Mouse (Mus musculus) MEL (cell line): ENCODE measurements around the gene Tigit. TPM values are rescaled to one million over a fixed set of nuclear protein-coding genes. Genes with fewer than 3 reads are reported as not detected.

Experiments used
- DNase-seq: peaks from one replicate; pipeline ENCODE4 v3.0.0; 2011; ENCODE audit warnings: low read depth, low spot score
- H3K27ac ChIP-seq: 2 replicates; pipeline ENCODE4 v1.5.1; 2012; ENCODE audit warnings: low read depth, mild to moderate bottlenecking, control low read depth, low read length, moderate library complexity; ENCODE audit not compliant: control insufficient read depth
- H3K27me3 ChIP-seq, 2 experiments: fragments of 150-350 bp in 1 of 2; sonication (generic) in 1 of 2; 2 replicates each; pipeline ENCODE4 v1.6.1; 2012; ENCODE audit warnings: low read length in 2 of 2, mild to moderate bottlenecking in 2 of 2, improper control_type of control experiment in 1 of 2, moderate library complexity in 1 of 2; ENCODE audit not compliant: insufficient read depth in 2 of 2, control insufficient read depth in 1 of 2
- H3K36me3 ChIP-seq, 2 experiments: 2 replicates each; pipeline ENCODE4 v1.6.1; 2012 to 2014; ENCODE audit warnings: low read length in 2 of 2, improper control_type of control experiment in 1 of 2, inconsistent platforms in 1 of 2, mild to moderate bottlenecking in 1 of 2; ENCODE audit not compliant: insufficient read depth in 2 of 2, control insufficient read depth in 1 of 2
- H3K4me1 ChIP-seq, 2 experiments: fragments of 150-350 bp in 1 of 2; sonication (generic) in 1 of 2; 2 replicates each; pipeline ENCODE4 v1.6.1; 2012; ENCODE audit warnings: low read length in 2 of 2, improper control_type of control experiment in 1 of 2, mild to moderate bottlenecking in 1 of 2; ENCODE audit not compliant: insufficient read depth in 2 of 2, control insufficient read depth in 1 of 2
- H3K4me3 ChIP-seq, 2 experiments: fragments of 150-350 bp in 1 of 2; sonication (generic) in 1 of 2; 2 replicates each; pipeline ENCODE4 v1.5.1; 2012; ENCODE audit warnings: low read depth in 2 of 2, low read length in 2 of 2, mild to moderate bottlenecking in 2 of 2, moderate library complexity in 2 of 2, control low read depth in 1 of 2, improper control_type of control experiment in 1 of 2; ENCODE audit not compliant: control insufficient read depth in 1 of 2, insufficient read depth in 1 of 2
- H3K79me2 ChIP-seq: 2 replicates; pipeline ENCODE4 v1.6.1; 2012; ENCODE audit warnings: mild to moderate bottlenecking, low read length, moderate library complexity; ENCODE audit not compliant: control insufficient read depth, poor library complexity, insufficient read depth
- H3K9ac ChIP-seq: 2 replicates; pipeline ENCODE4 v1.6.1; 2012; ENCODE audit warnings: low read depth, mild to moderate bottlenecking, control low read depth, low read length, moderate library complexity; ENCODE audit not compliant: control insufficient read depth, poor library complexity, severe bottlenecking
- H3K9me3 ChIP-seq: fragments of 150-350 bp; sonication (generic); replicated peaks from 2 replicates; pipeline ENCODE4 v1.6.1; 2012; ENCODE audit warnings: mild to moderate bottlenecking, low read length, improper control_type of control experiment, moderate library complexity; ENCODE audit not compliant: insufficient read depth
- BHLHE40 ChIP-seq: IDR thresholded peaks from 2 replicates; pipeline ENCODE4 v1.6.1; 2012; ENCODE audit warnings: low read depth, mild to moderate bottlenecking, inconsistent platforms, low read length, improper control_type of control experiment, borderline replicate concordance
- CHD2 ChIP-seq: IDR thresholded peaks from 2 replicates; pipeline ENCODE4 v1.6.1; 2011; ENCODE audit warnings: low read length, improper control_type of control experiment
- CTCF ChIP-seq, 3 experiments: IDR thresholded peaks in 2 of 3; conservative IDR thresholded peaks in 1 of 3; 2 replicates each; pipeline ENCODE4 v1.5.1; 2011 to 2012; ENCODE audit warnings: low read length in 3 of 3, low read depth in 2 of 3, mild to moderate bottlenecking in 2 of 3, improper control_type of control experiment in 1 of 3, inconsistent platforms in 1 of 3, mixed read lengths in 1 of 3, moderate library complexity in 1 of 3; ENCODE audit not compliant: control insufficient read depth in 1 of 3, insufficient read depth in 1 of 3, poor library complexity in 1 of 3, severe bottlenecking in 1 of 3
- ELF1 ChIP-seq: IDR thresholded peaks from 2 replicates; pipeline ENCODE4 v1.6.1; 2014; ENCODE audit warnings: low read depth, mild to moderate bottlenecking, inconsistent platforms, low read length, improper control_type of control experiment, moderate library complexity
- EP300 ChIP-seq, 2 experiments: IDR thresholded peaks; 2 replicates each; pipeline ENCODE4 v1.6.1; 2011; ENCODE audit warnings: improper control_type of control experiment in 2 of 2, low read length in 2 of 2, low read depth in 1 of 2, mild to moderate bottlenecking in 1 of 2
- GABPA ChIP-seq: IDR thresholded peaks from 2 replicates; pipeline ENCODE4 v1.6.1; 2012; ENCODE audit warnings: low read depth, mild to moderate bottlenecking, inconsistent platforms, low read length, improper control_type of control experiment, moderate library complexity
- GATA1 ChIP-seq: IDR thresholded peaks from 2 replicates; pipeline ENCODE4 v1.6.1; 2011; ENCODE audit warnings: low read depth, low read length, improper control_type of control experiment
- HCFC1 ChIP-seq: IDR thresholded peaks from 2 replicates; pipeline ENCODE4 v1.6.1; 2012; ENCODE audit warnings: low read depth, mild to moderate bottlenecking, inconsistent platforms, low read length, improper control_type of control experiment, moderate library complexity
- KAT2A ChIP-seq: conservative IDR thresholded peaks from 2 replicates; pipeline ENCODE4 v1.6.1; 2012; ENCODE audit warnings: low read depth, low read length, improper control_type of control experiment, inconsistent platforms
- MAFK ChIP-seq: IDR thresholded peaks from 2 replicates; pipeline ENCODE4 v1.6.1; 2011; ENCODE audit warnings: low read depth, mild to moderate bottlenecking, low read length, improper control_type of control experiment, borderline replicate concordance
- MAZ ChIP-seq: IDR thresholded peaks from 2 replicates; pipeline ENCODE4 v1.6.1; 2012; ENCODE audit warnings: low read depth, mild to moderate bottlenecking, inconsistent platforms, low read length, improper control_type of control experiment
- MYC ChIP-seq: IDR thresholded peaks from 2 replicates; pipeline ENCODE4 v1.6.1; 2011; ENCODE audit warnings: low read depth, mild to moderate bottlenecking, low read length, improper control_type of control experiment, moderate library complexity
- NELFE ChIP-seq: IDR thresholded peaks from 2 replicates; pipeline ENCODE4 v1.6.1; 2011; ENCODE audit warnings: low read depth, low read length, improper control_type of control experiment
- NRF1 ChIP-seq: IDR thresholded peaks from 2 replicates; pipeline ENCODE4 v1.6.1; 2014; ENCODE audit warnings: low read depth, mild to moderate bottlenecking, inconsistent platforms, low read length, improper control_type of control experiment, moderate library complexity; ENCODE audit not compliant: poor library complexity, insufficient read depth, severe bottlenecking
- RAD21 ChIP-seq: IDR thresholded peaks from 2 replicates; pipeline ENCODE4 v1.6.1; 2011; ENCODE audit warnings: mild to moderate bottlenecking, low read depth, low read length, improper control_type of control experiment
- RCOR1 ChIP-seq: IDR thresholded peaks from 2 replicates; pipeline ENCODE4 v1.6.1; 2012; ENCODE audit warnings: low read depth, mild to moderate bottlenecking, inconsistent platforms, low read length, improper control_type of control experiment
- SIN3A ChIP-seq: IDR thresholded peaks from 2 replicates; pipeline ENCODE4 v1.6.1; 2012; ENCODE audit warnings: low read length, improper control_type of control experiment, inconsistent platforms
- USF1 ChIP-seq: IDR thresholded peaks from 2 replicates; pipeline ENCODE4 v1.6.1; 2014; ENCODE audit warnings: low read depth, mild to moderate bottlenecking, inconsistent platforms, low read length, improper control_type of control experiment, moderate library complexity
- USF2 ChIP-seq, 2 experiments: IDR thresholded peaks; 2 replicates each; pipeline ENCODE4 v1.6.1; 2011 to 2012; ENCODE audit warnings: improper control_type of control experiment in 2 of 2, low read length in 2 of 2, borderline replicate concordance in 1 of 2, inconsistent platforms in 1 of 2, low read depth in 1 of 2, mild to moderate bottlenecking in 1 of 2; ENCODE audit not compliant: insufficient read depth in 1 of 2
- ZC3H11A ChIP-seq: IDR thresholded peaks from 2 replicates; pipeline ENCODE4 v1.6.1; 2012; ENCODE audit warnings: low read depth, mild to moderate bottlenecking, inconsistent platforms, low read length, improper control_type of control experiment
- ZNF384 ChIP-seq: IDR thresholded peaks from 2 replicates; pipeline ENCODE4 v1.6.1; 2012; ENCODE audit warnings: low read depth, mild to moderate bottlenecking, inconsistent platforms, low read length, improper control_type of control experiment
- polyA plus RNA-seq, 2 experiments: library from polyadenylated mRNA; stranded (reverse) in 1 of 2; unstranded in 1 of 2; fragments of >175 nt in 1 of 2; fragments of >200 nt in 1 of 2; gene quantifications; 2 replicates each; pipeline versions ENCODE4 v1.2.1 to v1.2.4; 2012; ENCODE audit warnings: low replicate concordance in 2 of 2, low read depth in 1 of 2; ENCODE audit not compliant: insufficient read length in 2 of 2, insufficient read depth in 1 of 2, missing spikeins in 1 of 2
- total RNA-seq: library from RNA; depleted of rRNA; stranded (reverse); fragments of 300-350 nt; gene quantifications from 2 replicates; pipeline ENCODE4 v1.2.3, GENCODE M21; 2012

Tigit gene
- total and polyA plus RNA-seq, 3 experiments, result 0.39 to 7.5 TPM; not detected in 1

DNA sequence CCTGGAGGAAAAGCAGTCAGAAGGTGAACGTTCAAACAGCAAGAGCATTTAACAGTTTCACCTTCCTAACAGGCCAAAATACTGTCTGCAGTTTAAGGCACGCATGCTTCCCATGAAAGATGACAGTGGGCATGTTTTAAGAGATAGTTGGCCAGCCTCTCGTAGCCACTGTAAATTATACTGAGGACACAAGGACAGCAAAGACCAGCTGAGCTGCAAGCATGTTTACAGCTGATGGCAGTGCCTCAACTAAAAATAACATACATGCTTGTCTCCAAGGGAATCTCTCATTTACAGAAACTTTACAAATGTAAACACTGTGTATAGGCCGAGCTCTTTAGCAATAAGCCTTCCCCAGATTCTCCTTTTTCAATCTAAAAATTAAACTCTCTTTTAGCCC is 47.6 kb downstream of the Tigit start:
- no peak for DNase-seq
- no peaks in the 10 kb centered on the region for H3K9me3 ChIP-seq
- H3K79me2 ChIP-seq, result no peaks in the 10 kb centered on the region
- TF ChIP-seq BHLHE40, result no peak
- no peak for TF ChIP-seq HCFC1
- TF ChIP-seq SIN3A, result no peak
- TF ChIP-seq NRF1, result no peak
- no peak for TF ChIP-seq USF1
- TF ChIP-seq ELF1, result no peak
- no peak for TF ChIP-seq USF2 (IDR thresholded peaks at IDR 0.05; ENCODE audit: borderline replicate concordance in 1 of 2, insufficient read depth in 1 of 2, low read depth in 1 of 2, low read length in 2 of 2)
- no peak for TF ChIP-seq CHD2
- no peak for TF ChIP-seq GATA1
- no peak for TF ChIP-seq KAT2A
- TF ChIP-seq NELFE, result no peak
- TF ChIP-seq ZNF384, result no peak
- no peak for TF ChIP-seq GABPA
- TF ChIP-seq ZC3H11A, result no peak
- TF ChIP-seq MAZ, result no peak
- TF ChIP-seq CTCF (IDR thresholded peaks at IDR 0.05 in 2 of 3, conservative IDR thresholded peaks at IDR 0.05 in 1 of 3; ENCODE audit: control insufficient read depth in 1 of 3, insufficient read depth in 1 of 3, low read depth in 2 of 3, low read length in 3 of 3, poor library complexity in 1 of 3, severe bottlenecking in 1 of 3), result no peak
- no peak for TF ChIP-seq EP300 (IDR thresholded peaks at IDR 0.05; ENCODE audit: low read depth in 1 of 2, low read length in 2 of 2)
- no peak for TF ChIP-seq MYC
- no peak for TF ChIP-seq MAFK
- TF ChIP-seq, all 39 proteins: peak for 0
- no peak overlapping the region for H3K27ac ChIP-seq
- H3K36me3 ChIP-seq, result peaks cover 0 to 8% of the 10 kb centered on the region in 2 experiments; a peak in 2 of 4 replicates
- peaks cover 0 to 11% of the 10 kb centered on the region in 2 experiments; a peak in 2 of 4 replicates for H3K4me1 ChIP-seq
- H3K9ac ChIP-seq, result no peak overlapping the region
- no peaks in the 10 kb centered on the region for H3K27me3 ChIP-seq
- H3K4me3 ChIP-seq, result no peak overlapping the region

DNA sequence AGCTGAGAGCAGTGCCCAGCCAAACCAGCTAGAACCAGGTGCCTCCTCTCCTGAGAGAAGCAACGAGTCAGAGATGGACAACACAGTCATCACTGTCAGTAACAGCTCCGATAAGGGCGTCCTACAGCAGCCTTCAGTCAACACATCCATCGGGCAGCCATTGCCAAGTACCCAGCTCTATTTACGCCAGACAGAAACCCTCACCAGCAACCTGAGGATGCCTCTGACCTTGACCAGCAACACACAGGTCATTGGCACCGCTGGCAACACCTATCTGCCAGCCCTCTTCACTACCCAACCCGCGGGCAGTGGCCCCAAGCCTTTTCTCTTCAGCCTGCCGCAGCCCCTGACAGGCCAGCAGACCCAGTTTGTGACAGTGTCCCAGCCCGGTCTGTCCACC is 53.6 kb downstream of the Tigit start:
- Histone ChIP-seq H3K27me3 (peaks cover 0 to 1% of the 10 kb centered on the region in 2 experiments; a peak in 1 of 4 replicates), H3K9me3 (no peaks in the 10 kb centered on the region), H3K4me3 (no peak overlapping the region), H3K36me3 (no peaks in the 10 kb centered on the region), H3K27ac (no peak overlapping the region), H3K79me2 (no peaks in the 10 kb centered on the region), H3K4me1 (no peaks in the 10 kb centered on the region), H3K9ac (no peak overlapping the region)
- no peak for DNase-seq
- TF ChIP-seq MYC, result no peak
- no peak for TF ChIP-seq RAD21
- no peak for TF ChIP-seq GABPA
- no peak for TF ChIP-seq RCOR1
- no peak for TF ChIP-seq MAFK
- no peak for TF ChIP-seq CTCF (IDR thresholded peaks at IDR 0.05 in 2 of 3, conservative IDR thresholded peaks at IDR 0.05 in 1 of 3; ENCODE audit: control insufficient read depth in 1 of 3, insufficient read depth in 1 of 3, low read depth in 2 of 3, low read length in 3 of 3, poor library complexity in 1 of 3, severe bottlenecking in 1 of 3)
- TF ChIP-seq BHLHE40, result no peak
- no peak for TF ChIP-seq USF2 (IDR thresholded peaks at IDR 0.05; ENCODE audit: borderline replicate concordance in 1 of 2, insufficient read depth in 1 of 2, low read depth in 1 of 2, low read length in 2 of 2)
- TF ChIP-seq, all 39 proteins: peak for 0
